Mouse (Mus musculus) cerebellum, adult 2 months (tissue): ENCODE results near the gene Bach2. TPM values are rescaled to one million over a fixed set of nuclear protein-coding genes. Genes with fewer than 3 reads are reported as not detected.

Experiments
- DNase-seq, 2 experiments: peaks; one replicate each; pipeline ENCODE4 v3.0.0; 2021
- H3K27ac ChIP-seq: fragments of 200-500 bp; 2 replicates; pipeline ENCODE4 v1.5.1; 2012; ENCODE audit warnings: low read length, control low read depth, inconsistent platforms; ENCODE audit not compliant: insufficient read depth
- H3K27me3 ChIP-seq: fragments of 200-500 bp; 2 replicates; pipeline ENCODE4 v1.6.1; 2012; ENCODE audit warnings: inconsistent platforms, mild to moderate bottlenecking, low read length, moderate library complexity; ENCODE audit not compliant: control insufficient read depth, insufficient read depth
- H3K4me1 ChIP-seq: fragments of 200-500 bp; 2 replicates; pipeline ENCODE4 v1.6.1; 2011; ENCODE audit warnings: low read length; ENCODE audit not compliant: control insufficient read depth, insufficient read depth
- H3K4me3 ChIP-seq: fragments of 200-500 bp; replicated peaks from 2 replicates; pipeline ENCODE3; 2011; ENCODE audit warnings: mild to moderate bottlenecking, low read depth, low read length, control low read depth; ENCODE audit not compliant: insufficient read depth
- CTCF ChIP-seq: fragments of 200-500 bp; IDR thresholded peaks from 2 replicates; pipeline ENCODE4 v1.5.1; 2011; ENCODE audit warnings: low read depth, mild to moderate bottlenecking, control low read depth, low read length, moderate library complexity, borderline replicate concordance; ENCODE audit not compliant: insufficient read depth
- POLR2A ChIP-seq: fragments of 200-500 bp; IDR thresholded peaks from 2 replicates; pipeline ENCODE4 v1.6.1; 2011; ENCODE audit warnings: low read length, control low read depth, borderline replicate concordance; ENCODE audit not compliant: insufficient read depth
- WGBS: fragments of 180-500 bp; shearing (Covaris S2); methylation state at CpG from one replicate; pipeline ENCODE4 v1.1.7; 2018; 5-methylcytosine and 5-hydroxymethylcytosine counted together
- polyA plus RNA-seq: library from polyadenylated mRNA; depleted of rRNA; stranded (reverse); fragments of >200 nt; gene quantifications from 2 replicates; pipeline ENCODE4 v1.2.3, GENCODE M21; 2012

The Bach2 gene
- polyA plus RNA-seq, 1 experiment: 4.7 TPM

- TF ChIP-seq POLR2A (no peak), CTCF (no peak)
- DNase-seq: no peak
- no peak overlapping the region for H3K27ac ChIP-seq
- no peak overlapping the region for H3K4me3 ChIP-seq
- WGBS: 84% methylated on average over 2 of the region's 2 CpGs
- no peaks in the 10 kb centered on the region for H3K4me1 ChIP-seq
- no peaks in the 10 kb centered on the region for H3K27me3 ChIP-seq
These were observed 283.4 kb downstream of the Bach2 start for GRCm38 (mm10) chr4:32522013-32522412.

DNA sequence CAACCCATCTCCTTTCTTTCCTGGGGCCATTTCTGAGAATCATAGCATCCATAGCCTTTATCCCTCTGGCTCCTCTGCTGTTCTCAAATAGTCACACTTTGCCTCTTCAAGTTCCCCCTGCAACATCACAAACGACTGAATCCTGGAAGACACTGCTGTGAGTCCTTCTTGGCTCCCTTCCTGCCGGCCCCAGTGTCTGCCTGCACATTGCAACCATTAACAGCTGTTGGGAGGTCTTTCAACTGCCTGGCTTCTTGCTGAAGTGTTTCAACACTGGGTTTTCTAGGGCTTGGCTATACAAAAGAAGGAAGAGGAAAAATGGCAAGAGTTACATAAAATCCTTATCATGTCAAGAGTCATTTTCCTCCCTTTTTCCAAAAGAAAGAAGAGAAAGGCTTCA lies 285.7 kb downstream of the Bach2 start:
- no peaks in the 10 kb centered on the region for H3K27me3 ChIP-seq
- DNase-seq: no peak
- H3K27ac ChIP-seq: no peak overlapping the region
- TF ChIP-seq CTCF: no peak
- 37% methylated on average over 2 of the region's 2 CpGs for WGBS
- H3K4me1 ChIP-seq: no peaks in the 10 kb centered on the region
- H3K4me3 ChIP-seq: no peak overlapping the region

GRCm38 (mm10) chr4:32525000-32525399 lies 286.4 kb downstream of the Bach2 start:
- no peak for DNase-seq
- Histone ChIP-seq H3K27me3 (no peaks in the 10 kb centered on the region), H3K4me1 (no peaks in the 10 kb centered on the region; the same call in none of the 2 replicates), H3K27ac (no peak overlapping the region), H3K4me3 (no peak overlapping the region)
- TF ChIP-seq CTCF: no peak
- no peak for TF ChIP-seq POLR2A
- 91% methylated on average over 5 of the region's 5 CpGs for WGBS

GRCm38 (mm10) chr4:32526228-32526836 lies 287.7 kb downstream of the Bach2 start:
- Histone ChIP-seq H3K27ac (no peak overlapping the region), H3K4me1 (peaks cover 4% of the 10 kb centered on the region), H3K27me3 (no peaks in the 10 kb centered on the region), H3K4me3 (no peak overlapping the region)
- 71% methylated on average over 9 of the region's 9 CpGs for WGBS
- no peak for DNase-seq
- TF ChIP-seq CTCF (no peak), POLR2A (no peak)

- Histone ChIP-seq H3K27ac (no peak overlapping the region), H3K4me1 (peaks cover 8% of the 10 kb centered on the region), H3K4me3 (no peak overlapping the region), H3K27me3 (no peaks in the 10 kb centered on the region)
- no peak for DNase-seq
- WGBS: 90% methylated on average over 17 of the region's 17 CpGs
- TF ChIP-seq CTCF: no peak
- TF ChIP-seq POLR2A: no peak
These were observed 290.9 kb downstream of the Bach2 start for GRCm38 (mm10) chr4:32529443-32529995.

- no peak overlapping the region; the same call in 1 of the 2 replicates for H3K27ac ChIP-seq
- 52% methylated on average over 9 of the region's 9 CpGs for WGBS
- no peak overlapping the region for H3K4me3 ChIP-seq
- no peaks in the 10 kb centered on the region for H3K27me3 ChIP-seq
- TF ChIP-seq CTCF: no peak
- peak in 1 of 2 experiments; percentile 32 for DNase-seq
- H3K4me1 ChIP-seq: peaks cover 8% of the 10 kb centered on the region
These were observed 291.9 kb downstream of the Bach2 start for GRCm38 (mm10) chr4:32530421-32530920.

DNA sequence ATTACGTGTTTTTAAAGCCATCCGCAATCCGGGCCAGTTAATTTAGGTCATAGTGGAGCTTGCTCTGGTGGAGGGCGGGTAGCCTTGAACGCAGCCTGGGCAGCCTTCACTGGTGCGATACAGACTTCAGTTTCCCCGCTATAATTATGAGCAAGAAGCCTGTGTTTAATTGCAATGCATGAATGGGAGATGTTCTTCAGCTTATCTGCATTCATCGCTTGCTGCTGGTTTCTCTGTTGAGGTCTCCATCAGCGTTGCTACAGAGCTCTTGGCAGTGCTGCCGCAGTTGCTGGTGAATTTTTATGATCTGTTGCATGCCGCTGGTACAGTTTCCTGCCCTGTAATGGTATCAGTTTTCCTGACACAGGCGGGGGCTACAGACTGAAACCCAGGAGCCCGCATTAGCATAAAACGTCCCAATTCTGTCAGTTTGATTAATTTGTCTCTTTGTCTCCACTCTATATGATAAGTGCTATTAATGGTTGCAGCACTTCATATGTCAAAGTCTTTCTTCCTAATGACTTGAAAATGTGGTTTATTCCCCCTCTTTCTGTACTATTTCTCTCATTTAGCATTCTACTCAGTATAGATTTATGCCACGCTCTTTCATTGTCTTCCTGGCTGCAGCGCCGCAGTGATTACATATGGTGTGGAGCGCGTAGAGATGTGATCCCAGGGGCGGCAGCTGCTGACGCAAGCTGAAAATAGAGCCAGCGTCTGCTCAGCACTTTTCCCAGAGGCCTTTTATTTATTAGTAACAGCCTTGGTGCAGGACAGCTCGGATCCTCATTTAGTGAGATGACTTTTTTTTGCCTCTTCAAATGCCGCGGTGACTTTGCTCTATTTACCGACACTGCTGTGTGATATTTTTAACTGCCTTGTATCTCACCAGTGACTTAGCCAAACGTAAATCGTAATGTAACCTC lies 292.6 kb downstream of the Bach2 start:
- H3K27ac ChIP-seq: peak overlapping the region; percentile 12; the same call in 1 of the 2 replicates
- TF ChIP-seq CTCF (no peak), POLR2A (no peak)
- WGBS: 15% methylated on average over 28 of the region's 28 CpGs
- H3K4me3 ChIP-seq: peak overlapping the region; percentile 42
- no peaks in the 10 kb centered on the region for H3K27me3 ChIP-seq
- peak; percentile 57 to 60 for DNase-seq
- H3K4me1 ChIP-seq: peaks cover 10% of the 10 kb centered on the region

DNA sequence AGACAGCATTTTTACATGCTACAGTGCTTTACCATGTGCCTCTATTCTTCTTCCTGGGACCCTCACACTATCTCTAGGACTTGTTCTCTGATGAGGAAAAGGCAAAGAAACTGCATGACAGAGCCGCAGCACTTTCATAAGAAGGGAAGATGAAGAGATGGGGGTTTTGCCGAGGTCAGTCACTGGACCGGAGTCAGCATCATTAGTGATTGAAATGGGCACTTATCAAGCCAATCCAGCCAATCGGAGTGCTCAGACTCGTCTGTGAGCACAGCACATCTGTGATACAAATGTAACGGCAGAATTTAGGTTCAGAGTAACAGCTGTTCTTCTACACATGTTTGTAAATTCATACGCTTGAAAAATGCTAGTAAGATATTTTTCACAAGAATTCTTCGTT lies 293.5 kb downstream of the Bach2 start:
- H3K4me1 ChIP-seq: peaks cover 18% of the 10 kb centered on the region

More for the DNA sequence above, 293.5 kb downstream of the Bach2 start:
- Histone ChIP-seq H3K4me3 (no peak overlapping the region), H3K27me3 (no peaks in the 10 kb centered on the region), H3K27ac (no peak overlapping the region)
- TF ChIP-seq POLR2A (no peak), CTCF (no peak)
- no peak for DNase-seq
- WGBS: 76% methylated on average over 8 of the region's 8 CpGs
